Mouse (Mus musculus) left cerebral cortex, postnatal 10 days (tissue): ENCODE data around the gene Myoc. TPM values are rescaled to one million over a fixed set of nuclear protein-coding genes. Genes with fewer than 3 reads are reported as not detected.

Experiments
- DNase-seq, 2 experiments: peaks; one replicate each; pipeline ENCODE4 v3.0.0; 2021 to 2022; ENCODE audit warnings: low spot score in 2 of 2, mixed read lengths in 1 of 2; ENCODE audit errors: extremely low spot score in 1 of 2
- intact Hi-C: fragments of 180-260 bp; cut with DNase I; formaldehyde crosslinking; loops from one replicate; pipeline ENCODE4 v1.15.1; 2025
- microRNA-seq: library from miRNA; unstranded; fragments of <30 nt; microRNA quantifications from one replicate; pipeline ENCODE4 v1.2.0, GENCODE M21; 2022
- total RNA-seq, 2 experiments: library from RNA; stranded (reverse); gene quantifications; 2 replicates each; pipeline ENCODE4 v1.2.3; 2021

Gene Myoc
- total RNA-seq, 2 experiments from 2014 or later = 4.2 to 4.5 TPM

DNA sequence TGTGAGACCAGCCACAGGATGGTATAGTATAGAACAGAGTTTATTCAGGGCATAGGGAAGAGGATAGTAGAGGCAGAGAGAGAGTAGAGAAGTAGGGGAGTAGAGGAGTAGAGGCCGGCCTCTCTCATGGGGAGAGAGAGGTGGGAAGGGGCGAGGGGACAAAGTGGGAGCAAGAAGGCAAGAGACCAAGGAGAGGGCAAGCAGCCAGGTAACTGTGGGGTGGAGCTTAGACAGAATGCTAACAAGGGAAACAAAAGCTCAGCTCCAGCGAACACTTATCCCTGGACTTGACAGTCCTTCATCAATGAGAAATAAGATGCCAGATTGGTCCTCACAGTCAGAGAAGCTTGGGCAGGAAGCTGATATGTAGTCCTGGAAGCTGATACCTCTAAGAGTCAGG lies 3.6 kb downstream of the Myoc start:
- DNase-seq = no peak
- intact Hi-C loops = no loop called here

DNA sequence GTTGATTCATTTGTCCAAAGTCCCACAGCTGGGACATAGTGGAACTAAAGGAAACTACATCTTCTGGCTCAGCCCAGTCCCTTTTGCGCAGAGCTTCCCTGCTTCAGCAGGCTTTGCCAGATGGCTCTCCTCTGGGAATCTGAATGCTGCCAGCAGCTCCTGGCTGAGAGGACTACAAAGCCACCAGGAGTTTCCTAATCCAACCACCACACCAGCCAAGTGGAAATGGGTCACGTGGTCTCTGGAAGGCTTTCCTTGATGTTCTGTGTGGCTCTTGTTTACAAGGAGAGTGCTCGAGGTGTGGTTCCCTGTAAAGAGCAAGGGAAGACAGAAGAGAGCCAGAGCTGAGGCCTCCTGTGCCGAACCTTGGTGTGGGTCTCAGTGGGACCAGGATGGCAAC lies 4.8 kb downstream of the Myoc start:
- intact Hi-C loops = no loop called here
- peak; percentile 48 to 70 for DNase-seq

DNA sequence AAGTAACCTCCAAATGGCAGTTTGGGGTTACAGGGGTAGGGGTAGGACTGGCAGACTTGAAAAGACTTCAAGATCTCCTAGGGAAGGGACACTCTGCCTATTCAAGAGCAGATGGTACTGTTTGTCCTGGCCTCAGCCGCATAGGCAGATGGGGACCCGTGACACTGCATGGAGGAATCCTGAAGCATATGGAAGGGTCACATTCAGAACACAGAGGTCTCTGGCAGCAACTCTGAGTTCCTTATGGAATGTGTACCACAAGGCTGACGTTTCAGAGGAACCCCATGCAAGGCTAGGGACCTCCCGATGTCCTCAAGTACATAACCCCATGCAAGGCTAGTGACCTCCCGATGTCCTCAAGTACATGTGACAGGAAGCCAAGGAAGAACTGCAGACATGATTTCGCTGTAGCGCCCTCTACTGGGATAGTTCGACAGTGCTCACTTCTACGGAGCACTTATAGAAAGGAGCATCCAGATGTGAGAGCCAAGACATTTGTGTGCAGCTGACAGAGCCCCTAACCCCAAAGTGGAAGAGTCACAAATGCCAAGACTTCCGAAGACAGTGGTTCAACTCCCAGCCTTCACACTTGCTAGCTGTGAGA lies 7.2 kb downstream of the Myoc start:
- DNase-seq = no peak
- intact Hi-C loops = no loop called here

DNA sequence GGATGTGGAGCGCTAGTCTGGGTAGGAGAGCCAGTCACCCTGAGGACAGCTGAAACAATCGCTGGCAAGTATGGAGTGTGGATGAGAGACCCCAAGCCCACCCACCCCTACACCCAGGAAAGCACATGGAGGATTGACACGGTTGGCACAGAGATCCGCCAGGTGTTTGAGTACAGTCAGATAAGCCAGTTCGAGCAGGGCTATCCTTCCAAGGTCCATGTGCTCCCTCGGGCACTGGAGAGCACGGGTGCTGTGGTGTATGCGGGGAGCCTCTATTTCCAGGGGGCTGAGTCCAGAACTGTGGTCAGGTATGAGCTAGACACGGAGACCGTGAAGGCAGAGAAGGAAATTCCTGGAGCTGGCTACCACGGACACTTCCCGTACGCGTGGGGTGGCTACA lies 9.5 kb downstream of the Myoc start:
- intact Hi-C loops = no loop called here
- DNase-seq = no peak

DNA sequence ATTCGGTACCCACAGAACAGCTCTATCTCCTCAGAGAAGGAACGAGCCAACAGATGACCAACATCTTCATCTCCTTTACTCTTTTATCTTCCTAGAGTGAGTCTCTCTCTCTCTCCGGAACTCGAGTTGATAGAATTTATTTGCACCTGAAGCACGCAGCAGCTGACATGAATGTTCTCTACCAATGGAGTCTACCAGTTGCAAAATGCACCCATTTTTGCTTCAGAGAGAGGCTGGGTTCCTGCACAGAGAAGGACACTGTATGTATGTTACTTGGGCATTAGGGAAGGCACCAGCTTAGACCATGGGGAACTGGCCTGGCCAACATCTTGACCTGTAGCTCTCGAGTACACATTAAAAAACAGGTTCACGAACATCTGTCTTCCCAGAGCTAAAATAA lies 19.2 kb downstream of the Myoc start, which contains the start of gene Myocos:
Gene Myocos, minus strand, starts transcription at position 101 of the 400 bp plus-strand sequence.
- no peak for DNase-seq
- intact Hi-C loops = no loop called here

DNA sequence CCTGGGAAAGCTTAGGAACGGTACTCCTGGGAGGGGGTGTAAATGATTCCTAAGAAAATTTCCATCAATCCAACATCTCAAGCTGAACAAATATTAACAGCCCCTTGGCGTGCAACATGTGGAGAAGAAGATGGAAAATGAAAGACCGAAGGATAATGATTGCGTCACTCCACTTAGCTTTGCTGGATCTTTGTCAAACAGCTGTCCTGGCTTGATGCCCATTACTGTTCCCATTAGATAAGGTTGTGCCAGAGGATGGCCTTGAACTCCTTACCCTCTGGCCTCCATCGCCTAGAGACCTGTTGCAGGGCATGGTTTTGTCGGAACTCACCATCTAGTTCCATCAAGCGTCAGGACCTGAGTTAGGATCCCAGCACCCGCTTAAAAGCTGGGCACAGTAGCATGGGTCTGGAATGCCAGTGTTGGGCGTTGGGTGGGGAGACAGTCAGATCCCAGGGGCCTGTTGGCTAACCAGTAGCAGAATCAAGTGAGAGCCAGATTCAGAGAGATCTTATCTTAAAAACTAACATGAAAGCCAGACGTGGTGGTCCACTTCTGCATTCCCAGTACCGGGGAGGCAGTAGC lies 21.4 kb downstream of the Myoc start:
- DNase-seq = no peak
- intact Hi-C loops = loop anchor here (10.0 kb wide), 1 partner anchor 306 kb away; no protein-coding TSS in a partner anchor

DNA sequence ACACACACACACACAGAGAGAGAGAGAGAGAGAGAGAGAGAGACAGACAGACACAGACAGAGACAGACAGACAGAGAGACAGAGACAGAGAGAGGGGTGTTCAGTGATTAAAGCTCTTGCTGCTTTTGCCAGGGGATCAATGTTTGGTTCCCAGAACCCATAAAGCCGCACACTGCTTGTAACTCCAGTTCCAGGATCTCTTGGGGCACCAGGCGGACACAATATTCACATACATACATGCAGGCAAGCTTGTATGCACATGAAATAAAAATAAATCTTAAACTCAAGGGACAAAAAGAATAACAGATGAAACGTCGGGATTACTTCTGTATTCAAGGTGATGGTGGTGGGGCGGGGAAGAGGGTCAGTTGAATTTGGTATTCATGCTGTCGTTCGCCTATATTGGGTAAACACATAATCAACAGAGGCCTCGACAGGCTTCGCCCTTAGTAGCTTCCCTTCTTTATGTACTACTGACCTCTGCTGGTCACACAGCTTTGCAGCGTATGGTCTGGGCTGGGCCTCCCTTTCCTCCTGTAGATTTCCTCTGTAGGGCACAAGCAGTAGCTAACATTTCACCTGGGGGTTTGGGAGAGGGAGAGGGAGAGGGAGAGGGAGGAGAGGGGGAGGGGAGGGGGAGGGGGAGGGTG lies 26.0 kb downstream of the Myoc start:
- intact Hi-C loops = loop anchor here (2.0 to 10.0 kb wide), 3 partner anchors 83 to 310 kb away; partner anchors contain the start of gene Mettl13
- peak; percentile 69 to 81 for DNase-seq

DNA sequence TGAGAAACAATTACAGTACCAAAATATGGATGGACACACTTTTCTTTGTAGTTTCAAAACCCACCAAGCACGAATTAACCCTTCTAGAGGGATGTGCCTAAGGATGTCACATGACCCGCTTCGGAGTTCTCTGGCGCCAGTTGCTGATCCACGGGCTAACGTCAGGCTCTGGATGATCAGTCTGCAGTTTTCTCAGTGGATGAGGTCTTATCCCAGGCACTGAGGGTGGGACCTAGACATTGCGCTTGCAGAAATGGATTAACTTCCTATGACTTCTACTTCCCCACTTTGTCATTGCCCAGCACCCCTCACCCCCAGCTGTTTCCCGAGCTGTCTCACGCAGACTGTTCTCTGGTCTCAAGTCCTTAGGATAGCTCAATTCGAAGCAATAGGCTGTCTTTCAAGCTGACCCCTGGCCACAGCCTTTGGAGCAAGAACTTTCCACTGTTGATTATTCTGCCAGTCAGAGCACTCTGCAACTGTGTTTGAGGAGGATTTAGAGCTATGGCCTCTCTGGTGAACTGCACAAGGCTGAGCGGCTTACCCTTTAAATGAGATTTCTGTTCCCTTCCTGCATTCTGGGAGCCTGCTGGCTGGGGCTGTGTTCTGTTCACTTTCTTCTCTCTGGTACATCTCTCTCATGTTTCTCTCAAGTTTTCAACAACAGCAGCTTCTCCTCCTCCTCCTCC lies 26.7 kb downstream of the Myoc start:
- intact Hi-C loops = loop anchor here (2.0 to 10.0 kb wide), 3 partner anchors 83 to 311 kb away; partner anchors contain the start of gene Mettl13
- no peak for DNase-seq

DNA sequence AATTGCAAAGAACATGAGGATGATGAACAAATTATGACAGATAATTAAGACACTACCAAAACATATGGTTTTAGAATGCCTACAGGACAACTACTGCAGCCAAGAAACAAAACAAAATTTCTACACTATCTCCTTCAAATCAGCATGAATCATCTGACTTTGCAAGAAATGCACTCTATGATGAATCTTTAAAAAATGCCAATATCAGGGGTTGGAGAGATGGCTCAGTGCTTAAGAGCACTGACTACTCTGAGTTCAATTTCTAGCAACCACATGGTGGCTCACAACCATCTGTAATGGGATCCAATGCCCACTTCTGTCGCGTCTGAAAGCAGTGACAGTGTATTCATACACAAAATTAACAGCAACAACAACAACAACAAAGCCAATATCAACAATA lies 54.8 kb downstream of the Myoc start:
- no peak for DNase-seq
- intact Hi-C loops = no loop called here

DNA sequence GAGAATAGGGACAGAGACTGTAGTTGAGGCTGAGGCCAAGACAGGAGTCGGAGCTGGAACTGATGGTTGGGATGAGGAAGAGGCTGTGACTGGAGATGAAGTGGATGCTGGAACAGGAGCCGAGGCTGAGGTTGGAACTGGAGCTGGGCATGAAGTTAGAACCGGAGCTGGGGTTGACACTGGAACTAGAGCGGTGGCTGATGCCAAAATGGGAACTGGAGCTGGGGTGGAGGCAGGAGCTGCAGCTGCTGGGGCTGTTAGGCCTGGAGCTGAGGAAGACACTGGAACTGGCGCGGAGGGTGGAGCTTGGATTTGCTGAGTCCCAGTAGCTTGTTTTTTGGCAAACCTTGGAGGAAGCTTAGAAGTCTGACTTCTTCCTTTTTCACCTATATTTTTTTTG lies 58.9 kb downstream of the Myoc start:
- intact Hi-C loops = no loop called here
- no peak for DNase-seq

Small RNA genes lying within 50 kb of the gene (microRNA-seq; reads per million reads assigned to microRNA genes)
- gene Gm27616 = not detected

Other genes starting within 250 kb of the Myoc start
- 10 to 100 TPM; 74.5 to 81.2 TPM for gene Dnm3, start 161.1 kb upstream of the Myoc start, total RNA-seq
- 10 to 100 TPM; 11.4 to 14.4 TPM for gene Mettl13, start 90.6 kb upstream of the Myoc start, total RNA-seq
- gene Vamp4, start 68.6 kb upstream of the Myoc start, total RNA-seq = 10 to 100 TPM; 79.5 to 81.2 TPM
- not detected for gene Myocos, start 19.1 kb downstream of the Myoc start, total RNA-seq
- gene Prrc2c, start 101.4 kb downstream of the Myoc start, total RNA-seq = 100 to 1,000 TPM; 212 to 222 TPM
- not detected for gene Fmo4, start 174.8 kb downstream of the Myoc start, total RNA-seq
- 10 to 100 TPM; 24.3 to 26.8 TPM for gene Fmo1, start 227.5 kb downstream of the Myoc start, total RNA-seq